ENCODE assay signal across 18 mouse cellular contexts in the genomic region with DNA sequence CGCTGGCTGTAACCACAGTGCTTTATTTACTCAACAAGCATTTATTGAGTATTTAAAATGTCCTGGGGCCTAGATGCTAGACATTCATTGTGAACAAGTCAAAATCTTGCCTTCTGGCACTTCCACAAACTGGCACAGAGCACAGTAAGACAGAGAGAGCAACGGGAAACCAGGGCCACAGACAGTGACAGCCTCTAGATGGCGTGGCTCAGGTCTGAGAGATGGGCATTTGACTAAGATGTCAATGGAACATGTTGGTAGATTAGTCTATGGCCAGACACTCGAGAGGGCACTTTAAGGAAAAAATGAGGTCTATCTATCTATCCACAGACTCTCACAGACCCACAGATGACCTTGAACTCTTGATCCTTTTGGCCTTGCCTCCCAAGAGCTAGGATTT. TPM values are rescaled to one million over a fixed set of nuclear protein-coding genes. Genes with fewer than 3 reads are reported as not detected.
A peak's percentile ranks its signal among the peaks of the same experiment; 100 is the strongest.
DNase-seq lines count a peak whose midpoint lies in the region; ATAC-seq and TF ChIP-seq lines count a peak whose summit lies in the region.
"Had no signal": no experiment of that assay in that cellular context is flagged by ENCODE, and none has a peak within 500 bp of the region (broad histone marks: within the 10 kb centered on the region; RNA-seq: fewer than 3 reads in every experiment).

No protein-coding gene starts in this region.

- no peaks in the 10 kb centered on the region for H3K36me3 ChIP-seq in heart, adult 2 months (ENCODE audit: control insufficient read depth, insufficient read depth, low read length)
- H3K36me3 ChIP-seq in lung, embryonic 14.5 days (ENCODE audit: insufficient read depth) = no peaks in the 10 kb centered on the region
- H3K36me3 ChIP-seq in ES-Bruce4 (ENCODE audit: control insufficient read depth, insufficient read depth, low read length, poor library complexity, severe bottlenecking) = no peaks in the 10 kb centered on the region
- no peaks in the 10 kb centered on the region for H3K36me3 ChIP-seq in embryonic facial prominence, embryonic 10.5 days (replicated peaks)
- H3K36me3 ChIP-seq: embryonic facial prominence, embryonic 12.5 days; forebrain, embryonic 10.5 days; hindbrain, embryonic 15.5 days; kidney, embryonic 15.5 days; limb, embryonic 10.5 days had no signal

- H3K4me3 ChIP-seq in heart, adult 2 months = no peak overlapping the region
- no peak overlapping the region for H3K4me3 ChIP-seq in lung, embryonic 14.5 days (ENCODE audit: low read depth, low read length)
- H3K4me3 ChIP-seq in ES-Bruce4 (ENCODE audit: low read depth, low read length) = no peak overlapping the region
- no peak overlapping the region for H3K4me3 ChIP-seq in embryonic facial prominence, embryonic 10.5 days
- H3K4me3 ChIP-seq: embryonic facial prominence, embryonic 12.5 days; forebrain, embryonic 10.5 days; hindbrain, embryonic 15.5 days; kidney, embryonic 15.5 days; limb, embryonic 10.5 days had no signal

- no peak overlapping the region for H3K4me2 ChIP-seq in lung, embryonic 14.5 days
- H3K4me2 ChIP-seq: embryonic facial prominence, embryonic 12.5 days; hindbrain, embryonic 15.5 days; kidney, embryonic 15.5 days had no signal

- no peak for TF ChIP-seq POLR2A in heart, adult 2 months (IDR thresholded peaks at IDR 0.05; ENCODE audit: insufficient read depth, low read depth, low read length)
- no peak for TF ChIP-seq POLR2A in ES-Bruce4 (IDR thresholded peaks at IDR 0.05; ENCODE audit: insufficient read depth, low read length)
- TF ChIP-seq POLR2A in brain, embryonic 14.5 days (IDR thresholded peaks at IDR 0.05; ENCODE audit: borderline replicate concordance, extremely low read depth, insufficient read depth, insufficient read length, poor library complexity, severe bottlenecking) = no peak

- intact Hi-C loops in heart, adult 2 months (cut with DNase I) = loop anchor here (5.0 kb wide), 1 partner anchor 535 kb away; no protein-coding TSS in a partner anchor
- intact Hi-C loops in heart, postnatal 14 days (cut with DNase I) = loop anchor here (5.0 kb wide), 1 partner anchor 535 kb away; no protein-coding TSS in a partner anchor

- no peak overlapping the region for H3K27ac ChIP-seq in heart, adult 2 months
- H3K27ac ChIP-seq in lung, embryonic 14.5 days (ENCODE audit: low read depth) = no peak overlapping the region
- no peak overlapping the region for H3K27ac ChIP-seq in ES-Bruce4 (ENCODE audit: insufficient read depth, low read length)
- H3K27ac ChIP-seq in embryonic facial prominence, embryonic 10.5 days (replicated peaks) = no peak overlapping the region
- H3K27ac ChIP-seq: embryonic facial prominence, embryonic 12.5 days; forebrain, embryonic 10.5 days; hindbrain, embryonic 15.5 days; kidney, embryonic 15.5 days; limb, embryonic 10.5 days had no signal

- TF ChIP-seq EP300 in heart, adult 2 months (IDR thresholded peaks at IDR 0.05; ENCODE audit: insufficient read depth, low read depth, low read length) = no peak
- TF ChIP-seq EP300 in ES-Bruce4 (IDR thresholded peaks at IDR 0.05; ENCODE audit: insufficient read depth, low read depth, low read length) = no peak

- no peak overlapping the region for H3K9ac ChIP-seq in heart, adult 2 months (ENCODE audit: low read depth, low read length)
- H3K9ac ChIP-seq in lung, embryonic 14.5 days = no peak overlapping the region
- H3K9ac ChIP-seq in ES-Bruce4 (ENCODE audit: low read depth, poor library complexity, severe bottlenecking) = no peak overlapping the region
- H3K9ac ChIP-seq: embryonic facial prominence, embryonic 12.5 days; hindbrain, embryonic 15.5 days; kidney, embryonic 15.5 days had no signal

- no peaks in the 10 kb centered on the region for H3K79me2 ChIP-seq in heart, adult 2 months (replicated peaks; ENCODE audit: control insufficient read depth, insufficient read depth, low read length)

- no peaks in the 10 kb centered on the region for H3K27me3 ChIP-seq in heart, adult 2 months (ENCODE audit: control insufficient read depth, insufficient read depth, low read length)
- H3K27me3 ChIP-seq in lung, embryonic 14.5 days (ENCODE audit: insufficient read depth, low read length) = no peaks in the 10 kb centered on the region
- no peaks in the 10 kb centered on the region for H3K27me3 ChIP-seq in ES-Bruce4 (ENCODE audit: control insufficient read depth, insufficient read depth, low read length, poor library complexity, severe bottlenecking)
- H3K27me3 ChIP-seq in embryonic facial prominence, embryonic 10.5 days (replicated peaks; ENCODE audit: low read depth, poor library complexity, severe bottlenecking) = no peaks in the 10 kb centered on the region
- H3K27me3 ChIP-seq: embryonic facial prominence, embryonic 12.5 days; hindbrain, embryonic 15.5 days; kidney, embryonic 15.5 days had no signal

- TF ChIP-seq CTCF in heart, adult 2 months (IDR thresholded peaks at IDR 0.05) = 0 out of 2 replicates have a peak, but pooled peaks have one; percentile 5
- TF ChIP-seq CTCF in lung, embryonic 14.5 days (IDR thresholded peaks at IDR 0.05; ENCODE audit: low read depth) = 0 out of 2 replicates have a peak, but pooled peaks have one; percentile 14
- peak; percentile 38 for TF ChIP-seq CTCF in ES-Bruce4 (IDR thresholded peaks at IDR 0.05; ENCODE audit: low read depth, low read length)
- TF ChIP-seq CTCF in brain, embryonic 14.5 days (IDR thresholded peaks at IDR 0.05; ENCODE audit: borderline replicate concordance, extremely low read depth, insufficient read depth, insufficient read length) = peak; percentile 36; the same call in 1 of the 2 replicates

- DNase-seq in heart, adult 2 months = no peak
- no peak for DNase-seq in heart, postnatal 14 days
- no peak for DNase-seq in lung, embryonic 14.5 days
- DNase-seq in lung, postnatal 14 days = no peak
- no peak for DNase-seq in brain, embryonic 14.5 days (ENCODE audit: low read depth)
- DNase-seq in embryonic facial prominence, embryonic 10.5 days (ENCODE audit: low spot score) = no peak
- DNase-seq: heart, adult 11 months; right cerebral cortex, postnatal 25 days had no signal

- ATAC-seq in lung, embryonic 14.5 days (ENCODE audit: insufficient read depth) = no peak

- no peaks in the 10 kb centered on the region for H3K4me1 ChIP-seq in heart, adult 2 months (ENCODE audit: control insufficient read depth, insufficient read depth, low read length)
- no peaks in the 10 kb centered on the region for H3K4me1 ChIP-seq in lung, embryonic 14.5 days (ENCODE audit: insufficient read depth)
- H3K4me1 ChIP-seq in ES-Bruce4 (ENCODE audit: control insufficient read depth, insufficient read depth, low read length) = no peaks in the 10 kb centered on the region
- H3K4me1 ChIP-seq in embryonic facial prominence, embryonic 10.5 days = peaks cover 6% of the 10 kb centered on the region; the same call in 1 of the 2 replicates
- H3K4me1 ChIP-seq: embryonic facial prominence, embryonic 12.5 days; hindbrain, embryonic 15.5 days; kidney, embryonic 15.5 days; limb, embryonic 10.5 days had no signal

- no peaks in the 10 kb centered on the region for H3K9me3 ChIP-seq in lung, embryonic 14.5 days (ENCODE audit: low read depth, low read length)
- H3K9me3 ChIP-seq in ES-Bruce4 (replicated peaks; ENCODE audit: control insufficient read depth, insufficient read depth, low read length, poor library complexity, severe bottlenecking) = no peaks in the 10 kb centered on the region
- no peaks in the 10 kb centered on the region for H3K9me3 ChIP-seq in embryonic facial prominence, embryonic 10.5 days
- H3K9me3 ChIP-seq: embryonic facial prominence, embryonic 12.5 days; forebrain, embryonic 10.5 days; hindbrain, embryonic 15.5 days; kidney, embryonic 15.5 days; limb, embryonic 10.5 days had no signal

- whole genome bisulfite sequencing in heart, adult 2 months = 65% methylated on average over 4 of the region's 4 CpGs
- 45% methylated on average over 4 of the region's 4 CpGs for WGBS in lung, embryonic 14.5 days
- 64% methylated on average over 4 of the region's 4 CpGs for WGBS in embryonic facial prominence, embryonic 10.5 days

RNA-seq across cellular contexts. Expression of a gene that starts 17.7 kb away (rescaled TPM):
- total RNA-seq in heart, adult 2 months (2021) = not detected
- 0.14 TPM in 1 of 2 replicates, not detected in the other for polyA plus RNA-seq in heart, adult 2 months (2012; rRNA removed)
- under 1 TPM; 0.62 to 0.63 TPM for total RNA-seq in heart, postnatal 14 days (2021)
- polyA plus RNA-seq in lung, embryonic 14.5 days (2014; fragmentation: Nextera tagmentation; extraction: Ambion mirVana) = 0.29 TPM in 1 of 2 replicates, not detected in the other
- not detected in 2 replicates for polyA plus RNA-seq in ES-Bruce4 (2011; ENCODE audit: insufficient read depth, insufficient read length, low read depth, missing spikeins)
- polyA plus RNA-seq in brain, embryonic 14.5 days (2012; rRNA removed) = 3.2 and 6.3 TPM in 2 replicates
- polyA plus RNA-seq in embryonic facial prominence, embryonic 10.5 days (2016; fragmentation: Nextera tagmentation; extraction: Ambion mirVana) = 1.00 and 3.5 TPM in 2 replicates
- total RNA-seq: adrenal gland, postnatal 4 days; megakaryocyte, adult 5-6 weeks; neutrophil, adult 5-6 weeks had no signal
- polyA plus RNA-seq: liver, embryonic 16.5 days had no signal

RNA-seq across cellular contexts. Expression of a gene that starts 50.9 kb away (rescaled TPM):
- total RNA-seq in heart, adult 2 months (2021) = 10 to 100 TPM in 1 of 2 experiments, 1 to 10 TPM in 1; 9.0 to 10.2 TPM
- polyA plus RNA-seq in heart, adult 2 months (2012; rRNA removed) = 7.8 and 11.1 TPM in 2 replicates
- total RNA-seq in heart, postnatal 14 days (2021) = 10 to 100 TPM; 11.8 to 12.2 TPM
- polyA plus RNA-seq in lung, embryonic 14.5 days (2014; fragmentation: Nextera tagmentation; extraction: Ambion mirVana) = 25.8 and 30.0 TPM in 2 replicates
- 19.6 and 21.0 TPM in 2 replicates for polyA plus RNA-seq in ES-Bruce4 (2011; ENCODE audit: insufficient read depth, insufficient read length, low read depth, missing spikeins)
- 37.4 and 39.5 TPM in 2 replicates for polyA plus RNA-seq in brain, embryonic 14.5 days (2012; rRNA removed)
- 32.1 and 34.3 TPM in 2 replicates for polyA plus RNA-seq in embryonic facial prominence, embryonic 10.5 days (2016; fragmentation: Nextera tagmentation; extraction: Ambion mirVana)
